Mouse (Mus musculus) heart, embryonic 10.5 days (tissue): ENCODE data around the gene Ddx6. TPM values are rescaled to one million over a fixed set of nuclear protein-coding genes. Genes with fewer than 3 reads are reported as not detected.
"Not testable (repeated sequence)": the region's sequence is repeated elsewhere in the genome, so short reads cannot be mapped to it uniquely, and the experiment has no call there.

Source experiments
- DNase-seq: peaks from one replicate; pipeline ENCODE4 v3.0.0-alpha.2; 2017; ENCODE audit warnings: low spot score
- H3K27ac ChIP-seq: fragments of 300-500 bp; sonication (generic); 2 replicates; pipeline ENCODE4 v1.5.1; 2016; ENCODE audit warnings: mild to moderate bottlenecking
- H3K27me3 ChIP-seq: fragments of 300-500 bp; sonication (generic); 2 replicates; pipeline ENCODE4 v1.6.1; 2016; ENCODE audit warnings: mild to moderate bottlenecking; ENCODE audit not compliant: poor library complexity, insufficient read depth, severe bottlenecking
- H3K36me3 ChIP-seq: fragments of 300-500 bp; sonication (generic); 2 replicates; pipeline ENCODE4 v1.6.1; 2016; ENCODE audit warnings: mild to moderate bottlenecking, moderate library complexity
- H3K4me1 ChIP-seq: fragments of 300-500 bp; sonication (generic); 2 replicates; pipeline ENCODE4 v1.6.1; 2016; ENCODE audit warnings: mild to moderate bottlenecking
- H3K4me3 ChIP-seq: fragments of 300-500 bp; sonication (generic); 2 replicates; pipeline ENCODE4 v1.5.1; 2016; ENCODE audit warnings: mild to moderate bottlenecking, moderate library complexity
- H3K9me3 ChIP-seq: fragments of 300-500 bp; sonication (generic); 2 replicates; pipeline ENCODE4 v1.6.1; 2016; ENCODE audit warnings: mild to moderate bottlenecking, moderate library complexity
- WGBS: fragments of 180-500 bp; shearing (Covaris S2); methylation state at CpG from one replicate; pipeline ENCODE4 v1.1.7; 2016; 5-methylcytosine and 5-hydroxymethylcytosine counted together
- polyA plus RNA-seq: library from polyadenylated mRNA; unstranded; fragments of >200 nt; fragmentation: Nextera tagmentation; extraction: Ambion mirVana; gene quantifications from 2 replicates; pipeline ENCODE4 v1.2.1, GENCODE M21; 2016

The Ddx6 gene
- polyA plus RNA-seq, 1 experiment from 2014 or later, result 12.7 TPM

DNA sequence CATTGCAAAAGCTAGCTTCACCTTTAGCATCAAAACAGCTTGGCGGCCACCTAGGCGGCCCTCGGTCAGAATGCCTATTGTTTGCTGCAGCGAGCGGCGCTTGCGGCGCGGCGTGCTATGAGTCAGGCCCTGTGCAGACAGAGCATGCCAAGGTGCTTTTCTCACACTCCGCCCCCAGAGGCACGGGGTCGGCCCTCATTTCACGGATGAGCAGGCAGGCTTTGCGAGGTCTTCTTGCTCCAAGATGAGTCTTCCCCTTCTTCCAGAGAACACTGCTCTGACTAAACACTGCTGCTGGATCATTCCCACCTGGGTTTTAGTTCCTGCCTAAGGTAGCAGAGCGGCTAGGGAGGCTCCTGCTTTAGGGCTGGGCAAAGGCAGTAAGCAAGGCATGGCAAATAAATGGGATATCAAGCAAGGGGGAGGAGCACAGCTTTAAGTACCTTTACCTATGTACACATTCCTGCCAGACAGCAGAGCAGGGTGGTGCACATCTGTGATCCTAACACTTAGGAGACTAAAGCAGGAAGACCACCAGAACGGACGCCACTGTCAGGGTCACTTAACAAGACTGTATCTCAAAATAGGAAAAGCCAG, 5.7 kb upstream of the Ddx6 start:
- Histone ChIP-seq H3K27ac (peak overlapping the region; percentile 63), H3K27me3 (no peaks in the 10 kb centered on the region), H3K4me1 (peaks cover 25% of the 10 kb centered on the region), H3K36me3 (no peaks in the 10 kb centered on the region), H3K9me3 (no peaks in the 10 kb centered on the region), H3K4me3 (peak overlapping the region; percentile 45)
- WGBS, result 2% methylated on average over 18 of the region's 18 CpGs
- DNase-seq, result peak; percentile 87

DNA sequence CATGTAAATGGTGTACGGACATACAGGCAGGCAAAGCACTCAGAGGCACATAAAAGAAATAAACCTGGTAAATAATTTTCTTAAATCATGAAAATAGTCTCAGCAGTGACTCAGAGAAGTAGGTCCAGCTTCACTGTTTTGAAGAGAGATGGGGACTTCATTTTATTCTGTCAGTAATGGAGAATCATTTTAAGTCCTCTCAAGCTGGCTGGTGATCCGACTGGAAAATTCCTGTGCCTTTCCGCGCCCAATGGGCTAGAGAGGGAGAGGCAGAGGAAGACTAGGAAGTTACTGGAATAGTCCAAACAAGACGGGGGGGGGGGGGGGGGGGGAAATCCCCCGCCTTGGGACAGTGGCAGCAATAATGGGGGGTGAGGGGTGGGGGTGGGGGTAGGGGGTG, 5.1 kb upstream of the Ddx6 start:
- WGBS, result 17% methylated on average over 5 of the region's 6 CpGs
- Histone ChIP-seq H3K36me3 (no peaks in the 10 kb centered on the region), H3K27ac (peak overlapping the region; percentile 63), H3K9me3 (no peaks in the 10 kb centered on the region), H3K4me1 (peaks cover 25% of the 10 kb centered on the region), H3K27me3 (no peaks in the 10 kb centered on the region), H3K4me3 (peak overlapping the region; percentile 45)
- DNase-seq, result no peak

DNA sequence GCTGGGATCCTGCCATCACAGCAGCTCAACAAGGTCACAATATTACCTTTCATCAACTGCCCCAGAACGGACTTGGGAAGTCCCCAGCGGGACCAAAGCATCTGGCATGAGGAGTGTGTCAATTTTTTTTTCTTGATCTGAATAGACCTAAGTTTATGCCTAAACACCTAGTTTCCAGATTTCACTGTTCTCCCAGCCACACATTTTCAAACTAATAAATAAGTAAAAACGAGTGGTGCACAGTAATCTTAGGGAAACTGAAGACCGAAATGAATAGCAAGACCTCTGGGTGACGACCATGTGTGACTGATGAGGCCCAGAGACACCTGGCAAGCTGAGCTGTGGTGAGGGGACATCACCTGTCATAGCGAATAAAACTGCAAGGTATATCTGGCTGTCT, 3.9 kb upstream of the Ddx6 start:
- Histone ChIP-seq H3K27me3 (no peaks in the 10 kb centered on the region), H3K9me3 (no peaks in the 10 kb centered on the region), H3K4me3 (no peak overlapping the region), H3K36me3 (no peaks in the 10 kb centered on the region), H3K27ac (no peak overlapping the region), H3K4me1 (peaks cover 25% of the 10 kb centered on the region)
- 79% methylated on average over 6 of the region's 6 CpGs for WGBS
- DNase-seq, result no peak

DNA sequence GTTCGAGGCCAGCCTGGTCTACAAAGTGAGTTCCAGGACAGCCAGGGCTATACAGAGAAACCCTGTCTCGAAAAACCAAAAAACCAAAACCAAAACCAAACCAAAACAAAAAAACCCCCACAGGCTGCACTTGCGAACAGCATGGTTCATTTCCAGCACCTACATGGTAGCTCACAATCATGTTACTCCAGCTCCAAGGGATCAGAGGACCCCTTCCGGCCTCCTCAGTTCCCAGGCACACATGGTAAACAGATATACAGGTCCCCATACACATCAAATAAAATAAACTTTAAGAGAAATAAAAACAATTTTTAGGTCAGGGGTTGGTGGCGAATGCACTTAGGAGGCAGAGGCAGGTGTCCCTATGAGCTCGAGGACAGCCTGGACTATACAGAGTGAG, 1.9 kb upstream of the Ddx6 start:
- peak overlapping the region; percentile 100 for H3K27ac ChIP-seq
- 74% methylated on average over 6 of the region's 6 CpGs for WGBS

DNA sequence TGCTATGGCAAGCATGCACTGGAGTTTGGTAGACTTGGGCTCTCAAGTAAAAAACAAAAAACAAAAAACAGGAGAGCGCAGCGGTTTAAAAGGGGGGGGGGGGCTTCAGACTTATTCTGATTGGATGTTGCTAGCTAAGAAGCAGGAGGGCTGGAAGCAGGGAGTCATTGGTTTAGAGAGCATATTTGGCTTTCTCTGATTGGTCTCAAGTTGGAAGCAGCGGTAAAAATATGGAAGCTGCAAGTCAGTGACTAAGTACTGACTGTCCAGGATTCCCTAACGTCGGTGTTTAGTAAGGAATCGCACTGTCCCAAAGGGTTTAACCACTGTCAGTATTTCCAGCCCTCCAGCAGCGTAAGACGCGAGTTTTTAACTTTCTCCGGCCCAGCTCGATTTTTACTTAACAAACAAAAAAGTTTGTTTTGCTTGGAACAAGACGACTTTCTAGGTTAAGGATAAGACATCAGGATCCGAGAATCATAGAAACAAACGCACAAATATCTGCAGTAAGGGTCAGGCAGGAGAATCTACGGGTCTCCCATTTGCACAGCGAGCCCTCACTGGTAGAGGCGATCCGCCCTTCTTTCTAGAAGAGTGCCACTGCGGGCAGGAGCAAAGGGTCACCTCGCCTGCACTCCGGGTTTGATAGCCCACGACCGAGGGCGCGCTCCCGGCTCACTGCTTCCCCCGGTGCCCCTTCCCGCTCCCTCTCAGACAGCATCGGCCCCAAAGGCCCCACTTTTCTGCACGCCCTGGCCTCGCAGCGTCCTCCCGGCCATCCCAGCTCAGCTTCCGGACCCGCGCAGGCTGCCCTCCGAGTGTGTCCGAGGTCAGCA, 1.0 kb upstream of the Ddx6 start:
- WGBS, result under 1% methylated on average over 38 of the region's 38 CpGs
- Histone ChIP-seq H3K36me3 (peaks cover 15% of the 10 kb centered on the region), H3K27me3 (no peaks in the 10 kb centered on the region), H3K9me3 (no peaks in the 10 kb centered on the region), H3K4me3 (peak overlapping the region; percentile 100), H3K4me1 (peaks cover 33% of the 10 kb centered on the region), H3K27ac (peak overlapping the region; percentile 100)
- DNase-seq, result peak; percentile 89

More for the DNA sequence above, 1.9 kb upstream of the Ddx6 start:
- H3K36me3 ChIP-seq, result peaks cover 7% of the 10 kb centered on the region
- no peak for DNase-seq
- H3K27me3 ChIP-seq, result no peaks in the 10 kb centered on the region
- H3K4me1 ChIP-seq, result peaks cover 29% of the 10 kb centered on the region
- H3K9me3 ChIP-seq, result no peaks in the 10 kb centered on the region
- peak overlapping the region; percentile 100 for H3K4me3 ChIP-seq

DNA sequence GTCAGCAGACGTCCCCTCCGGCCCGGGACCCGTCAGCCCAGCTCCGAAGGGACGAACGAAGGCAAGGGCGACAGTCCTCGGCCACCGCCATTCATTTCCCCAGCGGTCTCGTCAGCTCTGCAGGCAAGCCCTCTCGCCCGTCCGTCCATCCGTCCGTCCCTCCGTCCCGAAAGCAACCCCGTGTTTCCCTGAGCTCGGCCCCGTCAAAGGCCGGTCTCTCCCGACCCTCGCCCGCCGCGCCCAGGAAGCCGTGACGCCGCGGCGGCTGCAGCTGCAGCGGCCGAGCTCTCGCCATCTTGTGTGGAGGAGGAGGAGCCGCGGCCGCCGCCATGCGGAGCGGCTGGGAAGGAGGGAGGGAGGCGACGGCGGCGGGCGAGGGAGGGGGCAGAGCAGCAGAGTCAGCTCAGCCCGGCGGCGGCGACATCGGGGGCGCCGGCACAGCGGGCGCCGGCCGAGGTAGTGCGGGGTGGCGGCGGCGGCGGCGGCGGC, 358 bp upstream of the Ddx6 start:
- under 1% methylated on average over 65 of the region's 65 CpGs for WGBS
- peaks cover 28% of the 10 kb centered on the region for H3K4me1 ChIP-seq
- H3K36me3 ChIP-seq, result peaks cover 22% of the 10 kb centered on the region

DNA sequence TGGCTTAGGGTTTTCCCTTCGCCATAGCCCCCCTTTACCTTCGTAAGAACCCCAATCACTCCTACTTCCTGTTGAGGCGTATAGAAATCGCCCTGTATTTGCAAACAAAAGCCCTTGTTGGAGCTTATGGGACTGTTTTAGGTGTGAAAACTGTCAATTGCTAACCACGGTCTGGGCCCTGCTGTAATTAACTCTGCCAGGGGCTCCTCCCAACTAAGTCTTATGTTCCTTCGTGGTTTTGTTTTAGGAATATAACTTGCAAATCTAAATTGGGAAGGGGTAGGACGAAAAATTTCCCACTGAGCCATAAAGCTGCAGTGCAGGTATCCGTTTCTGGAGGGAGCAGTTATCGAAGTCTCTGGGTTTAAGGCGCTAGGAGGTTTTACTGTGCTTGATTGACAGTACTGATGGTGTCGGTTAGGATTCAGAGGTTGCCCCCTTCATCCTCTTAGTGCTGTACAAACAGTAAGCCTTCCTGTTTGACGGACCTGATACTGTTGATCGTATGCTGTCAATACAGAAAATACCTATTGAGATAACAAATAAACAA, 999 bp downstream of the Ddx6 start:
- H3K4me3 ChIP-seq, result peak overlapping the region; percentile 100
- H3K27me3 ChIP-seq, result no peaks in the 10 kb centered on the region
- 0% methylated on average over 13 of the region's 13 CpGs for WGBS
- H3K9me3 ChIP-seq, result no peaks in the 10 kb centered on the region
- peak overlapping the region; percentile 100 for H3K27ac ChIP-seq
- peaks cover 21% of the 10 kb centered on the region for H3K4me1 ChIP-seq
- H3K36me3 ChIP-seq, result peaks cover 34% of the 10 kb centered on the region
- DNase-seq, result no peak

More for the DNA sequence above, 358 bp upstream of the Ddx6 start:
- peak; percentile 83 for DNase-seq
- H3K27ac ChIP-seq, result peak overlapping the region; percentile 100
- peak overlapping the region; percentile 100 for H3K4me3 ChIP-seq
- no peaks in the 10 kb centered on the region for H3K27me3 ChIP-seq
- no peaks in the 10 kb centered on the region for H3K9me3 ChIP-seq

DNA sequence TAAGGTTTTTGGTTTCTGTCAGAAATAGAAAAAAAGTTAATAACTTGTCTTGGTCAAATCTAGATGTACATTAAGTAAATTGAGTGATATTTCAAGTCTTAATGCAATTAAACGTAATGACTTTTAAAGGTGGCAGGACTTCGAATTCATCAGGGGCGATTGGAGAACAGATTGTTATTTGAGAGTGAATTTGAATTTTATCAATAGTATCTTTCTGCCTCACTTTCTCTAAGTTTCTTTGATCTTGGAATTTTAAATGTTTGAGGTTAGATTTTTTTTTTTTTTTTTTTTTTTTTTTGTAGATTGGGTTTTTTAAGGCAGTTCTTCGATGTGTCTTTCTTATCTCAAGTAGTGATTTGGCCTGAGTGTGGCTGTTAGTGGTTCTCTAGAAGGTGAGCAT, 2.0 kb downstream of the Ddx6 start:
- 56% methylated on average over 4 of the region's 4 CpGs for WGBS
- Histone ChIP-seq H3K4me1 (peaks cover 21% of the 10 kb centered on the region), H3K27me3 (no peaks in the 10 kb centered on the region), H3K9me3 (no peaks in the 10 kb centered on the region), H3K36me3 (peaks cover 43% of the 10 kb centered on the region), H3K4me3 (peak overlapping the region; percentile 100), H3K27ac (no peak overlapping the region)
- no peak for DNase-seq

DNA sequence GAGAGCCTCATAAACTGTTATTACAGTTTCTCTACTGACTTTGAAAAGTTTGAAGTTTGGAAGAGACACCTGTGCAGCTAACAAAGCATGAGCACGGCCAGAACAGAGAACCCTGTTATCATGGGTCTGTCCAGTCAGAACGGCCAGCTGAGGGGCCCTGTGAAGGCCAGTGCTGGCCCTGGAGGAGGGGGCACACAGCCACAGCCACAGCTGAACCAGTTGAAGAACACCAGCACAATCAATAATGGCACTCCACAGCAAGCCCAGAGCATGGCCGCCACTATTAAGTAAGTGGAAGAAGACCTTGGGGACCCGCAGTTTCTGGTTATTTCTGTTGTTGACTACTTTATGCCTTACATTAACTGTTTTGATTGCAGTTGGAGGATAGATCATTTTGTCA, 2.6 kb downstream of the Ddx6 start:
- Histone ChIP-seq H3K4me1 (peaks cover 21% of the 10 kb centered on the region), H3K4me3 (peak overlapping the region; percentile 34), H3K36me3 (peaks cover 50% of the 10 kb centered on the region), H3K9me3 (no peaks in the 10 kb centered on the region), H3K27ac (no peak overlapping the region), H3K27me3 (no peaks in the 10 kb centered on the region)
- WGBS, result 51% methylated on average over 4 of the region's 4 CpGs
- DNase-seq, result no peak

DNA sequence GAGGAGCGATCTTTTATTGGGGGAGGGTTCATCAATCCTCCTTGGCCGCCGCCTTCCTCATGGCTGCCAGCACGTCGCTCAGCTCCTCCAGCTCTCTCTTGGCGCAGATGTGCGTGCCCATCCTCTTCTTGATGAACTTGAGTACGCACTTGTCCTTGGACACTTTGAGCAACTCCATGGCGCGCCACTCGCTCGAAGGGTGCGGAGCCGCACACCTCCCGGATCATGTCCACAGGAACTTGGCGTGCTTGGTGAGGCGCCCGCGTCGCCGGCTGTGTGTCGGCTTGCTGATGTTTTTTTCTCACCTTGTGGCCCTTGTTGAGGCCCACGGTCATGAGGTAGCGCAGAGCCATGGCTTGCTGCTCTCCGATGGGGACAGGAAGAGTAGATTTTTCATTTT, 5.7 kb downstream of the Ddx6 start:
- Histone ChIP-seq H3K27ac (no peak overlapping the region), H3K36me3 (peaks cover 80% of the 10 kb centered on the region), H3K9me3 (no peaks in the 10 kb centered on the region), H3K27me3 (no peaks in the 10 kb centered on the region), H3K4me1 (peaks cover 15% of the 10 kb centered on the region), H3K4me3 (no peak overlapping the region)
- no peak for DNase-seq
- WGBS, result 98% methylated on average over 25 of the region's 25 CpGs

DNA sequence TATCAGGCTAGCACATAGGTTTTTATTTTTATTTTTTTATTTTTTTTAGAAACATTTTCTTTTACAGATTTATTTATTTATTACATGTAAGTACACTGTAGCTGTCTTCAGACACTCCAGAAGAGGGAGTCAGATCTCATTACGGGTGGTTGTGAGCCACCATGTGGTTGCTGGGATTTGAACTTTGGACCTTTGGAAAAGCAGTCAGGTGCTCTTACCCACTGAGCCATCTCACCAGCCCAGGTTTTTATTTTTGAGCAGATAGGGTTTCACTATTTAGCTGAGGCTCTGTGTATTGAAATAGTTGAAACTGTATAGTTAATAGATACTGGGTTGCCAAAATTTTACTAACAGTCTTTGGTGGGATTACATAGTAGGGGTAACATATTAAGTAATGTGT, 8.4 kb downstream of the Ddx6 start:
- peaks cover 97% of the 10 kb centered on the region for H3K36me3 ChIP-seq
- H3K27me3 ChIP-seq, H3K4me1 ChIP-seq, H3K9me3 ChIP-seq, H3K4me3 ChIP-seq, DNase-seq, H3K27ac ChIP-seq: not testable (repeated sequence)
- WGBS, result 90% methylated on average over 1 of the region's 1 CpGs

DNA sequence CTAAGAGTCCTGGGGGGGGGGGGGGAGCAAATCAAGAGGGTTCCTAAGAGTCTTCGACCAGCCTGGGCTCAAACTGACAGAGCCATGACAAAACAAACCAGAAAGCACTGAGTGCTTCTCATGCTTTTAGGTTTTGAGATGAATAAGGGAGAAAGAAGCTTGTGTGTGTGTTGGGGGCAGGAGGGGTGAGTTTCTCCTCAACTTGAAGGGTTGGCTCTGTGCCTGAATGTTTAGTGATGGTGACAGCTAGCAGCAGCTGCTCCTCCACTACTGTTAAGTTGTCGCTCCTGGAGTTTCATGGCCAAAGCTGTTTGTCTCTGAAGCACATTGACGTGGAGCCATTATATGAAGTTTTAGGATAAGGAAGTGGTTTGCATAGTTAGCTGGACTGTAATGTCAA, 16.4 kb downstream of the Ddx6 start:
- Histone ChIP-seq H3K27ac (no peak overlapping the region), H3K27me3 (no peaks in the 10 kb centered on the region), H3K4me3 (no peak overlapping the region), H3K9me3 (no peaks in the 10 kb centered on the region), H3K4me1 (no peaks in the 10 kb centered on the region), H3K36me3 (peaks cover 97% of the 10 kb centered on the region)
- DNase-seq, result no peak
- WGBS, result 88% methylated on average over 3 of the region's 3 CpGs

DNA sequence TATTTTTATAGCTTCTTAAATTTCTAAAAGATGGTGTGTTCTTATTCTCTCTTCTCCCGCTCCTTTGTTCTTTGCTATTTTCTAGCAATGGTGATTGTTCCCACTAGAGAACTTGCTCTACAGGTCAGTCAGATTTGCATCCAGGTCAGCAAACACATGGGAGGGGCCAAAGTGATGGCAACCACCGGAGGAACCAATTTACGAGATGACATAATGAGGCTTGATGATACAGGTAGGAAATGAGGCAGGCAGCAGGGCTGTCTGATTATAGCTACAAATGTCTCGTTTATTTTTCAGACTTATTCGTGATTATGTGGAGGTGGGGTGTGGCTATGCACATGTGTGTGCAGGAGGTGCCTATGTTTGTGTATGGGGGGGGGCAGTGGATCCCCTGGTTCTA, 19.7 kb downstream of the Ddx6 start:
- no peaks in the 10 kb centered on the region for H3K9me3 ChIP-seq
- H3K36me3 ChIP-seq, result peaks cover 97% of the 10 kb centered on the region
- H3K27ac ChIP-seq, result no peak overlapping the region
- 90% methylated on average over 5 of the region's 5 CpGs for WGBS
- no peaks in the 10 kb centered on the region for H3K27me3 ChIP-seq
- DNase-seq, result no peak
- H3K4me1 ChIP-seq, result no peaks in the 10 kb centered on the region
- no peak overlapping the region for H3K4me3 ChIP-seq
